In genomic region chr9:109090446-109090845, GRCm38 (mm10) we compare ENCODE assay signal across 15 mouse cellular contexts. TPM values are rescaled to one million over a fixed set of nuclear protein-coding genes. Genes with fewer than 3 reads are reported as not detected.
DNase-seq lines count a peak whose midpoint lies in the region; ATAC-seq lines count a peak whose summit lies in the region.
"Had no signal": no experiment of that assay in that cellular context is flagged by ENCODE, and none has a peak within 500 bp of the region (broad histone marks: within the 10 kb centered on the region; RNA-seq: fewer than 3 reads in every experiment).

No protein-coding gene starts in this region.

- peaks cover 8% of the 10 kb centered on the region for H3K36me3 ChIP-seq in kidney, embryonic 16.5 days (ENCODE audit: insufficient read depth, low read length)
- peaks cover 31% of the 10 kb centered on the region for H3K36me3 ChIP-seq in hindbrain, embryonic 14.5 days (replicated peaks; ENCODE audit: control insufficient read depth, insufficient read depth)

- peaks cover 36% of the 10 kb centered on the region for H3K4me1 ChIP-seq in kidney, embryonic 16.5 days (ENCODE audit: insufficient read depth, low read length)
- H3K4me1 ChIP-seq in hindbrain, embryonic 14.5 days (replicated peaks; ENCODE audit: control insufficient read depth, insufficient read depth, low read length) = peaks cover 9% of the 10 kb centered on the region

- H3K9me3 ChIP-seq in kidney, embryonic 16.5 days (ENCODE audit: low read length) = no peaks in the 10 kb centered on the region
- no peaks in the 10 kb centered on the region for H3K9me3 ChIP-seq in hindbrain, embryonic 14.5 days (ENCODE audit: control insufficient read depth, low read length)
- H3K9me3 ChIP-seq: heart, embryonic 12.5 days; limb, embryonic 15.5 days had no signal

- DNase-seq in kidney, adult 11 months = no peak
- peak; percentile 29 for DNase-seq in urinary bladder, postnatal 25 days (ENCODE audit: low spot score)
- no peak for DNase-seq in urinary bladder, postnatal 4 days (ENCODE audit: low spot score in 2 of 2)
- peak; percentile 67 for DNase-seq in lung, postnatal 36 days
- DNase-seq in layer of hippocampus, adult 9-11 months = no peak
- DNase-seq in cerebellum, postnatal 10 days = no peak
- DNase-seq in hindbrain, embryonic 14.5 days (ENCODE audit: low spot score) = no peak
- DNase-seq: cerebellum, adult 2 months; gastrocnemius, postnatal 25 days; kidney, adult 2 months; thymus, adult 18-20 months had no signal

- H3K4me3 ChIP-seq in kidney, embryonic 16.5 days (ENCODE audit: low read length) = no peak overlapping the region
- no peak overlapping the region for H3K4me3 ChIP-seq in hindbrain, embryonic 14.5 days (replicated peaks; ENCODE audit: low read length)
- H3K4me3 ChIP-seq: heart, embryonic 12.5 days; limb, embryonic 15.5 days had no signal

- no peak overlapping the region; the same call in 1 of the 2 replicates for H3K27ac ChIP-seq in kidney, embryonic 16.5 days (ENCODE audit: low read length)
- H3K27ac ChIP-seq in hindbrain, embryonic 14.5 days = no peak overlapping the region
- H3K27ac ChIP-seq: limb, embryonic 15.5 days had no signal

- 44% methylated on average over 15 of the region's 15 CpGs for WGBS in kidney, embryonic 16.5 days
- 51% methylated on average over 15 of the region's 15 CpGs for WGBS in hindbrain, embryonic 14.5 days

- H3K27me3 ChIP-seq in kidney, embryonic 16.5 days (ENCODE audit: insufficient read depth, low read length) = no peaks in the 10 kb centered on the region
- no peaks in the 10 kb centered on the region for H3K27me3 ChIP-seq in hindbrain, embryonic 14.5 days (ENCODE audit: control insufficient read depth, insufficient read depth, low read length)
- H3K27me3 ChIP-seq: heart, embryonic 12.5 days; limb, embryonic 15.5 days had no signal

- 0 out of 2 replicates have a peak overlapping the region, but pooled peaks have one; percentile 4 for H3K9ac ChIP-seq in kidney, embryonic 16.5 days (replicated peaks; ENCODE audit: low read length)
- no peak overlapping the region for H3K9ac ChIP-seq in hindbrain, embryonic 14.5 days
- H3K9ac ChIP-seq: limb, embryonic 15.5 days had no signal

- no peak for ATAC-seq in kidney, embryonic 16.5 days (ENCODE audit: low FRiP score, low TSS enrichment)
- ATAC-seq in hindbrain, embryonic 14.5 days (ENCODE audit: low FRiP score) = no peak
- ATAC-seq: activated CD4-positive, CD25-positive, alpha-beta regulatory T cell, adult 4 months had no signal

- H3K4me2 ChIP-seq in kidney, embryonic 16.5 days (replicated peaks; ENCODE audit: low read depth, low read length) = no peak overlapping the region
- H3K4me2 ChIP-seq in hindbrain, embryonic 14.5 days (replicated peaks) = no peak overlapping the region
- H3K4me2 ChIP-seq: heart, embryonic 12.5 days; limb, embryonic 15.5 days had no signal

RNA-seq across cellular contexts. Expression of gene Plxnb1, which starts 4.7 kb away (rescaled TPM):
- 18.9 and 19.8 TPM in 2 replicates for polyA plus RNA-seq in kidney, embryonic 16.5 days (2015; fragmentation: Nextera tagmentation; extraction: Ambion mirVana)
- 14.2 and 16.6 TPM in 2 replicates for polyA plus RNA-seq in hindbrain, embryonic 14.5 days (2014; fragmentation: Nextera tagmentation; extraction: Ambion mirVana)

RNA-seq across cellular contexts. Expression of gene Tma7, which starts 8.1 kb away (rescaled TPM):
- polyA plus RNA-seq in kidney, embryonic 16.5 days (2015; fragmentation: Nextera tagmentation; extraction: Ambion mirVana) = 494 and 537 TPM in 2 replicates
- 710 and 800 TPM in 2 replicates for polyA plus RNA-seq in hindbrain, embryonic 14.5 days (2014; fragmentation: Nextera tagmentation; extraction: Ambion mirVana)

RNA-seq across cellular contexts. Expression of gene Ccdc51, which starts 8.2 kb away (rescaled TPM):
- 16.5 and 16.8 TPM in 2 replicates for polyA plus RNA-seq in kidney, embryonic 16.5 days (2015; fragmentation: Nextera tagmentation; extraction: Ambion mirVana)
- 11.2 and 11.3 TPM in 2 replicates for polyA plus RNA-seq in hindbrain, embryonic 14.5 days (2014; fragmentation: Nextera tagmentation; extraction: Ambion mirVana)

RNA-seq across cellular contexts. Expression of gene Atrip, which starts 16.5 kb away (rescaled TPM):
- polyA plus RNA-seq in kidney, embryonic 16.5 days (2015; fragmentation: Nextera tagmentation; extraction: Ambion mirVana) = 26.7 and 30.7 TPM in 2 replicates
- 29.0 and 29.8 TPM in 2 replicates for polyA plus RNA-seq in hindbrain, embryonic 14.5 days (2014; fragmentation: Nextera tagmentation; extraction: Ambion mirVana)

RNA-seq across cellular contexts. Expression of gene Trex1, which starts 30.9 kb away (rescaled TPM):
- 13.6 and 16.6 TPM in 2 replicates for polyA plus RNA-seq in kidney, embryonic 16.5 days (2015; fragmentation: Nextera tagmentation; extraction: Ambion mirVana)
- 9.7 and 16.2 TPM in 2 replicates for polyA plus RNA-seq in hindbrain, embryonic 14.5 days (2014; fragmentation: Nextera tagmentation; extraction: Ambion mirVana)

Comparison
In these comparisons a context has a peak if more than half of its experiments do, and no peak if none do; other contexts are left out.
1. DNase-seq: peak in urinary bladder, postnatal 25 days (single experiment) and lung, postnatal 36 days (single experiment); none in kidney, adult 11 months (single experiment), urinary bladder, postnatal 4 days (0 of 2), layer of hippocampus, adult 9-11 months (single experiment), cerebellum, postnatal 10 days (0 of 2) and hindbrain, embryonic 14.5 days (single experiment).